Mouse (Mus musculus) liver, embryonic 18 days (tissue): ENCODE data around the gene Ramp1. TPM values are rescaled to one million over a fixed set of nuclear protein-coding genes. Genes with fewer than 3 reads are reported as not detected.

ENCODE experiments used
- polyA plus RNA-seq: library from polyadenylated mRNA; depleted of rRNA; stranded (reverse); fragments of >200 nt; gene quantifications from 2 replicates; pipeline ENCODE4 v1.2.3, GENCODE M21; 2012; rRNA removed

The Ramp1 gene
- 5.0 and 5.6 TPM in 2 replicates for polyA plus RNA-seq

GRCm38 (mm10) chr1:91179533-91180173 is at the start of gene Ramp1:
Ramp1 (plus strand) TSS chr1:91179822.

GRCm38 (mm10) chr1:91144813-91145212 is 34.8 kb upstream of the Ramp1 start, which contains the start of gene Rbm44:
Rbm44 (plus strand) TSS chr1:91145089.

DNA sequence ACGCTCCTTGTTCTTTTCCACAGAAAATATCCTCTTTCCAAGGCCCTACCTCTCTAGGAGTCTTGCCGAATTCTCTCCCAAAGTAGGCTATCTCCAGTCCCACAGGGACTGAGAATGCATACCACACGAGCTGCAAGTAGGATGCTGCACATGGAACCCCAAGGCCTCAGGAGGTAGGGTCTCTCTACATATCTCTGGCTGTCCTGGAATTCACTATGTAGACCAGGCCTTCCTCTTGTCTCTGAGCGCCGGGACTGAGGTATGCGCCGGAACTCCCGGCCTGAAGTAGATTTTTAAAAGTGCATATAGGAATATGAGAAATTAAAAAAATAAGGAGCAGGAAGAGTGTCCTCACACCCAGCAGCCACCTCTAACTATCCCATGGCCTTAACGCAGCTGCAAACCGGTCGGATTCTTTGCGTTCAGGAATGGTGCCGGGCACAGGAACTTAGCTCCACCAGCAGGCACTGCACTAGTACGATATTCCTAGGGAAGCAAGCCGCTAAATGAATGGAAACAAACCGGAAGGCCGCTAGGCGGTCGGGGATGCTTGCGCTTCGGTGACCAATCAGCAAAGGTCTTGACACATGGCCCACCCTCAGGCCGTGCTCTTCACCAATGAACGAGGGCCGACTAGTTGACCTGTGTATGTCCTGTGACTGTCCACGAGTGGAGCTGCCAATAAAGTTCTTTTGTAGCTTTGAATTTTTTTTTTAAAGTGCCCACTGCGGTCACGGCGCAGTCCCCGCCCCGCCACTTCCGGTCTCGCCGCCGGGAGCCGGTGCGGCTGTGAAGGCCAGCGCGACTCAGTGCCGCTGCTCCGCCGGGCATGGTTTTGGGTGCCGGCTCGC is 70.2 kb downstream of the Ramp1 start, which contains the start of gene Ube2f:
Gene Ube2f (plus strand): TSS at position 741 of the 851 bp plus-strand sequence.

Other genes starting within 250 kb of the Ramp1 start
- gene Prlh, start 226.7 kb upstream of the Ramp1 start, polyA plus RNA-seq, result not detected in 2 replicates
- 6.9 and 7.2 TPM in 2 replicates for gene Rab17, start 210.2 kb upstream of the Ramp1 start, polyA plus RNA-seq
- gene Lrrfip1, start 181.1 kb upstream of the Ramp1 start, polyA plus RNA-seq, result 17.7 and 20.2 TPM in 2 replicates
- gene Rbm44, start 34.7 kb upstream of the Ramp1 start, polyA plus RNA-seq, result 0.37 and 0.56 TPM in 2 replicates
- 36.0 and 37.3 TPM in 2 replicates for gene Ube2f, start 70.5 kb downstream of the Ramp1 start, polyA plus RNA-seq
- gene Scly, start 118.5 kb downstream of the Ramp1 start, polyA plus RNA-seq, result 31.9 and 32.4 TPM in 2 replicates
- 0.01 and 0.02 TPM in 2 replicates for gene Espnl, start 142.3 kb downstream of the Ramp1 start, polyA plus RNA-seq
- gene Klhl30, start 171.2 kb downstream of the Ramp1 start, polyA plus RNA-seq, result 0.01 and 0.02 TPM in 2 replicates
- 1.7 and 2.1 TPM in 2 replicates for gene Erfe, start 186.6 kb downstream of the Ramp1 start, polyA plus RNA-seq
- 40.4 and 45.2 TPM in 2 replicates for gene Ilkap, start 219.0 kb downstream of the Ramp1 start, polyA plus RNA-seq
- gene Hes6, start 234.2 kb downstream of the Ramp1 start, polyA plus RNA-seq, result 31.3 and 38.8 TPM in 2 replicates